Mouse (Mus musculus) lung, embryonic 14.5 days (tissue): ENCODE data around the gene Kdelc1. TPM values are rescaled to one million over a fixed set of nuclear protein-coding genes. Genes with fewer than 3 reads are reported as not detected.

Experiments
- ATAC-seq: fragments of 200-750 bp; cut with Nextera tagmentation; 2 replicates; pipeline ENCODE4 v1.8.0; 2017; ENCODE audit warnings: mild to moderate bottlenecking, moderate TSS enrichment, moderate library complexity; ENCODE audit not compliant: insufficient read depth
- DNase-seq: peaks from one replicate; pipeline ENCODE4 v3.0.0-alpha.2; 2015
- H3K27ac ChIP-seq: fragments of 300-500 bp; sonication (generic); 2 replicates; pipeline ENCODE4 v1.5.1; 2014; ENCODE audit warnings: low read depth, mild to moderate bottlenecking, moderate library complexity
- H3K27me3 ChIP-seq: fragments of 300-500 bp; sonication (generic); 2 replicates; pipeline ENCODE4 v1.6.1; 2014; ENCODE audit warnings: low read length, control low read depth; ENCODE audit not compliant: insufficient read depth
- H3K36me3 ChIP-seq: fragments of 300-500 bp; sonication (generic); 2 replicates; pipeline ENCODE4 v1.6.1; 2014; ENCODE audit warnings: control low read depth; ENCODE audit not compliant: insufficient read depth
- H3K4me1 ChIP-seq: fragments of 300-500 bp; sonication (generic); 2 replicates; pipeline ENCODE4 v1.6.1; 2014; ENCODE audit warnings: antibody characterized with exemption, control low read depth; ENCODE audit not compliant: insufficient read depth
- H3K4me2 ChIP-seq: fragments of 300-500 bp; sonication (generic); 2 replicates; pipeline ENCODE4 v1.6.1; 2014; ENCODE audit warnings: mild to moderate bottlenecking
- H3K4me3 ChIP-seq: fragments of 300-500 bp; sonication (generic); 2 replicates; pipeline ENCODE4 v1.5.1; 2014; ENCODE audit warnings: low read depth, low read length
- H3K9ac ChIP-seq: fragments of 300-500 bp; sonication (generic); 2 replicates; pipeline ENCODE4 v1.6.1; 2014
- H3K9me3 ChIP-seq: fragments of 300-500 bp; sonication (generic); 2 replicates; pipeline ENCODE4 v1.6.1; 2016; ENCODE audit warnings: low read depth, low read length, control low read depth
- CTCF ChIP-seq: IDR thresholded peaks from 2 replicates; pipeline ENCODE4 v1.5.1; 2016; ENCODE audit warnings: antibody characterized with exemption, low read depth
- WGBS: fragments of 180-500 bp; shearing (Covaris S2); extraction: QIAGEN DNeasy Blood & Tissue Kit; methylation state at CpG from one replicate; pipeline ENCODE4 v1.1.7; 2014; 5-methylcytosine and 5-hydroxymethylcytosine counted together
- polyA plus RNA-seq: library from polyadenylated mRNA; unstranded; fragments of >200 nt; fragmentation: Nextera tagmentation; extraction: Ambion mirVana; gene quantifications from 2 replicates; pipeline ENCODE4 v1.2.1, GENCODE M21; 2014

The Kdelc1 gene
- polyA plus RNA-seq: 71.2 and 73.7 TPM in 2 replicates

GRCm38 (mm10) chr1:44118239-44119054 is at the start of gene Kdelc1, which contains the start of gene Bivm:
Gene Kdelc1 (minus strand): TSS chr1:44118808.
Gene Bivm (plus strand): TSS chr1:44118957.
- no peaks in the 10 kb centered on the region for H3K27me3 ChIP-seq
- DNase-seq (peak; percentile 97), ATAC-seq (peak; percentile 97)
- WGBS: under 1% methylated on average over 39 of the region's 39 CpGs
- no peak for TF ChIP-seq CTCF
- peak within 1 kb of the TSS; percentile 98 for H3K27ac ChIP-seq
- peaks cover 27% of the 10 kb centered on the region for H3K36me3 ChIP-seq
- H3K4me3 ChIP-seq: peak within 1 kb of the TSS; percentile 65
- H3K9ac ChIP-seq: peak within 1 kb of the TSS; percentile 80
- no peaks in the 10 kb centered on the region for H3K9me3 ChIP-seq
- H3K4me2 ChIP-seq: peak within 1 kb of the TSS; percentile 78
- no peaks in the 10 kb centered on the region for H3K4me1 ChIP-seq

GRCm38 (mm10) chr1:44167859-44168383 is 49.3 kb upstream of the Kdelc1 start:
- H3K9me3 ChIP-seq: peaks cover 4% of the 10 kb centered on the region; the same call in 1 of the 2 replicates
- no peaks in the 10 kb centered on the region for H3K27me3 ChIP-seq
- TF ChIP-seq CTCF: peak; percentile 21; the same call in 1 of the 2 replicates
- ATAC-seq: no peak
- no peak for DNase-seq
- H3K9ac ChIP-seq: no peak overlapping the region
- no peak overlapping the region for H3K4me2 ChIP-seq
- no peaks in the 10 kb centered on the region for H3K4me1 ChIP-seq
- peaks cover 67% of the 10 kb centered on the region for H3K36me3 ChIP-seq
- no peak overlapping the region for H3K4me3 ChIP-seq
- H3K27ac ChIP-seq: no peak overlapping the region
- WGBS: 94% methylated on average over 3 of the region's 3 CpGs

- WGBS: 94% methylated on average over 5 of the region's 5 CpGs
These were observed 43.8 kb upstream of the Kdelc1 start for GRCm38 (mm10) chr1:44162389-44162788.

GRCm38 (mm10) chr1:44161818-44162217 is 43.2 kb upstream of the Kdelc1 start:
- H3K4me3 ChIP-seq: no peak overlapping the region
- H3K27me3 ChIP-seq: no peaks in the 10 kb centered on the region
- H3K9ac ChIP-seq: no peak overlapping the region
- 92% methylated on average over 6 of the region's 6 CpGs for WGBS
- H3K27ac ChIP-seq: no peak overlapping the region
- H3K9me3 ChIP-seq: no peaks in the 10 kb centered on the region
- no peak for ATAC-seq
- H3K4me1 ChIP-seq: no peaks in the 10 kb centered on the region
- peaks cover 81% of the 10 kb centered on the region for H3K36me3 ChIP-seq
- TF ChIP-seq CTCF: no peak
- no peak overlapping the region for H3K4me2 ChIP-seq
- DNase-seq: no peak

More at GRCm38 (mm10) chr1:44162389-44162788, 43.8 kb upstream of the Kdelc1 start:
- Histone ChIP-seq H3K27me3 (no peaks in the 10 kb centered on the region), H3K9ac (no peak overlapping the region), H3K36me3 (peaks cover 87% of the 10 kb centered on the region), H3K4me1 (no peaks in the 10 kb centered on the region), H3K4me3 (no peak overlapping the region), H3K9me3 (no peaks in the 10 kb centered on the region), H3K4me2 (no peak overlapping the region), H3K27ac (no peak overlapping the region)
- no peak for ATAC-seq
- no peak for TF ChIP-seq CTCF
- no peak for DNase-seq

GRCm38 (mm10) chr1:44158317-44158716 is 39.7 kb upstream of the Kdelc1 start:
- DNase-seq: no peak
- ATAC-seq: no peak
- H3K27me3 ChIP-seq: no peaks in the 10 kb centered on the region
- H3K9ac ChIP-seq: no peak overlapping the region
- no peak overlapping the region for H3K4me3 ChIP-seq
- H3K4me1 ChIP-seq: no peaks in the 10 kb centered on the region
- TF ChIP-seq CTCF: no peak
- no peak overlapping the region for H3K4me2 ChIP-seq
- H3K36me3 ChIP-seq: peaks cover 53% of the 10 kb centered on the region
- WGBS: 90% methylated on average over 6 of the region's 6 CpGs
- H3K9me3 ChIP-seq: no peaks in the 10 kb centered on the region
- H3K27ac ChIP-seq: no peak overlapping the region

- WGBS: 97% methylated on average over 4 of the region's 4 CpGs
- Histone ChIP-seq H3K9ac (no peak overlapping the region), H3K36me3 (peaks cover 27% of the 10 kb centered on the region), H3K9me3 (no peaks in the 10 kb centered on the region), H3K4me3 (no peak overlapping the region), H3K27ac (no peak overlapping the region), H3K4me2 (no peak overlapping the region), H3K4me1 (no peaks in the 10 kb centered on the region), H3K27me3 (no peaks in the 10 kb centered on the region)
- peak; percentile 41 for TF ChIP-seq CTCF
- peak; percentile 60 for DNase-seq
- ATAC-seq: no peak; the same call in 1 of the 2 replicates
These were observed 36.7 kb upstream of the Kdelc1 start for GRCm38 (mm10) chr1:44155287-44155686.

GRCm38 (mm10) chr1:44148706-44149105 is 30.1 kb upstream of the Kdelc1 start:
- Histone ChIP-seq H3K4me3 (peak overlapping the region; percentile 86), H3K9me3 (no peaks in the 10 kb centered on the region), H3K27ac (no peak overlapping the region), H3K9ac (peak overlapping the region; percentile 88), H3K27me3 (no peaks in the 10 kb centered on the region), H3K4me2 (peak overlapping the region; percentile 78), H3K36me3 (peaks cover 8% of the 10 kb centered on the region), H3K4me1 (no peaks in the 10 kb centered on the region)
- WGBS: 18% methylated on average over 6 of the region's 6 CpGs
- peak; percentile 43 for TF ChIP-seq CTCF
- ATAC-seq: no peak
- peak; percentile 59 for DNase-seq
